Mouse (Mus musculus) left cerebral cortex, adult 2 months (tissue): ENCODE data around the gene Il20ra. TPM values are rescaled to one million over a fixed set of nuclear protein-coding genes. Genes with fewer than 3 reads are reported as not detected.
"Not testable (repeated sequence)": the region's sequence is repeated elsewhere in the genome, so short reads cannot be mapped to it uniquely, and the experiment has no call there.

Experiments used
- DNase-seq, 2 experiments: peaks; one replicate each; pipeline ENCODE4 v3.0.0; 2021 to 2022; ENCODE audit warnings: low spot score in 2 of 2, mixed read lengths in 1 of 2; ENCODE audit errors: extremely low spot score in 1 of 2
- H3K27ac ChIP-seq: fragments of 200-600 bp; 2 replicates; pipeline ENCODE4 v1.8.1; 2022
- H3K4me3 ChIP-seq: fragments of 200-600 bp; 2 replicates; pipeline ENCODE4 v1.8.1; 2022
- CTCF ChIP-seq: fragments of 200-600 bp; IDR thresholded peaks from 2 replicates; pipeline ENCODE4 v1.8.1; 2022; ENCODE audit warnings: antibody characterized with exemption, mild to moderate bottlenecking, moderate library complexity
- intact Hi-C: fragments of 180-260 bp; cut with DNase I; formaldehyde crosslinking; loops from one replicate; pipeline ENCODE4 v1.15.1; 2025
- total RNA-seq, 2 experiments: library from RNA; stranded (reverse); gene quantifications; 2 replicates each; pipeline ENCODE4 v1.2.3; 2021

Gene Il20ra
- total RNA-seq, 2 experiments from 2014 or later = 0.27 to 0.49 TPM

GRCm38 (mm10) chr10:19707768-19708167 lies 4.6 kb upstream of the Il20ra start:
- no peak overlapping the region for H3K4me3 ChIP-seq
- intact Hi-C loops = loop anchor here (2.0 to 10.0 kb wide), 2 partner anchors 187 to 367 kb away; no protein-coding TSS in a partner anchor
- H3K27ac ChIP-seq = no peak overlapping the region
- TF ChIP-seq CTCF = no peak
- DNase-seq = no peak

GRCm38 (mm10) chr10:19708277-19709070 lies 3.9 kb upstream of the Il20ra start:
- DNase-seq = no peak
- TF ChIP-seq CTCF = peak; percentile 52
- intact Hi-C loops = loop anchor here (2.0 to 10.0 kb wide), 2 partner anchors 186 to 366 kb away; no protein-coding TSS in a partner anchor

GRCm38 (mm10) chr10:19711020-19711419 lies 1.4 kb upstream of the Il20ra start:
- Histone ChIP-seq H3K27ac (no peak overlapping the region), H3K4me3 (no peak overlapping the region)
- intact Hi-C loops = loop anchor here (10.0 kb wide), 1 partner anchor 414 kb away; no protein-coding TSS in a partner anchor
- TF ChIP-seq CTCF = no peak
- no peak for DNase-seq

More at GRCm38 (mm10) chr10:19708277-19709070, 3.9 kb upstream of the Il20ra start:
- Histone ChIP-seq H3K4me3 (no peak overlapping the region), H3K27ac (no peak overlapping the region)

GRCm38 (mm10) chr10:19711551-19712171 lies 709 bp upstream of the Il20ra start:
- intact Hi-C loops = loop anchor here (1.0 to 10.0 kb wide), 2 partner anchors 100 to 413 kb away; no protein-coding TSS in a partner anchor

GRCm38 (mm10) chr10:19718627-19719026 lies 6.3 kb downstream of the Il20ra start:
- no peak for TF ChIP-seq CTCF
- Histone ChIP-seq H3K27ac (no peak overlapping the region), H3K4me3 (no peak overlapping the region)
- DNase-seq = no peak
- intact Hi-C loops = loop anchor here (10.0 kb wide), 1 partner anchor 406 kb away; no protein-coding TSS in a partner anchor

More at GRCm38 (mm10) chr10:19711551-19712171, 709 bp upstream of the Il20ra start:
- Histone ChIP-seq H3K27ac (no peak overlapping the region), H3K4me3 (no peak overlapping the region)
- peak; percentile 52 for TF ChIP-seq CTCF
- no peak for DNase-seq

GRCm38 (mm10) chr10:19722320-19722719 lies 9.9 kb downstream of the Il20ra start:
- DNase-seq = no peak
- H3K4me3 ChIP-seq = no peak overlapping the region
- no peak for TF ChIP-seq CTCF
- no peak overlapping the region for H3K27ac ChIP-seq
- intact Hi-C loops = no loop called here

- intact Hi-C loops = no loop called here
- DNase-seq = no peak
- Histone ChIP-seq H3K27ac (no peak overlapping the region), H3K4me3 (no peak overlapping the region)
- no peak for TF ChIP-seq CTCF
Measured at GRCm38 (mm10) chr10:19724158-19724832, 11.9 kb downstream of the Il20ra start.

GRCm38 (mm10) chr10:19738442-19738841 lies 26.1 kb downstream of the Il20ra start:
- intact Hi-C loops, DNase-seq, H3K27ac ChIP-seq, H3K4me3 ChIP-seq: not testable (repeated sequence)

- peak; percentile 10; the same call in 1 of the 2 replicates for TF ChIP-seq CTCF
- Histone ChIP-seq H3K4me3 (no peak overlapping the region), H3K27ac (no peak overlapping the region)
- intact Hi-C loops = no loop called here
- DNase-seq = no peak
Measured at GRCm38 (mm10) chr10:19745662-19746061, 33.3 kb downstream of the Il20ra start.

GRCm38 (mm10) chr10:19746156-19746555 lies 33.8 kb downstream of the Il20ra start:
- H3K4me3 ChIP-seq = no peak overlapping the region
- intact Hi-C loops = no loop called here
- TF ChIP-seq CTCF = no peak
- no peak for DNase-seq
- H3K27ac ChIP-seq = no peak overlapping the region

GRCm38 (mm10) chr10:19747661-19748060 lies 35.3 kb downstream of the Il20ra start:
- H3K27ac ChIP-seq = no peak overlapping the region
- intact Hi-C loops = no loop called here
- TF ChIP-seq CTCF = no peak
- H3K4me3 ChIP-seq = no peak overlapping the region
- DNase-seq = no peak

- Histone ChIP-seq H3K27ac (no peak overlapping the region), H3K4me3 (no peak overlapping the region)
- DNase-seq = no peak
- intact Hi-C loops = no loop called here
- no peak for TF ChIP-seq CTCF
Measured at GRCm38 (mm10) chr10:19765459-19765858, 53.1 kb downstream of the Il20ra start.
